11 mouse cellular contexts compared by ENCODE assay signal in genomic region chr7:110318971-110319519, GRCm38 (mm10).
A peak's percentile ranks its signal among the peaks of the same experiment; 100 is the strongest.
DNase-seq lines count a peak whose midpoint lies in the region; ATAC-seq lines count a peak whose summit lies in the region.
"Had no signal": no experiment of that assay in that cellular context is flagged by ENCODE, and none has a peak within 500 bp of the region (broad histone marks: within the 10 kb centered on the region; RNA-seq: fewer than 3 reads in every experiment).

No protein-coding gene starts in this region.

- DNase-seq in adrenal gland, postnatal 14 days = peak; percentile 35
- no peak for DNase-seq in adrenal gland, adult 18-20 months (ENCODE audit: low spot score in 2 of 2)
- no peak for DNase-seq in limb, embryonic 10.5 days (ENCODE audit: low spot score)
- DNase-seq in gastrocnemius, postnatal 25 days = peak; percentile 46
- DNase-seq in left cerebral cortex, adult 8-10 months (ENCODE audit: low spot score in 2 of 2) = no peak
- no peak for DNase-seq in right cerebral cortex, postnatal 25 days

- no peak overlapping the region for H3K9ac ChIP-seq in limb, embryonic 13.5 days
- H3K9ac ChIP-seq: liver, embryonic 14.5 days had no signal

- no peaks in the 10 kb centered on the region for H3K27me3 ChIP-seq in limb, embryonic 13.5 days
- no peaks in the 10 kb centered on the region for H3K27me3 ChIP-seq in limb, embryonic 10.5 days (ENCODE audit: low read depth, poor library complexity, severe bottlenecking)

- peaks cover 72% of the 10 kb centered on the region for H3K36me3 ChIP-seq in limb, embryonic 13.5 days
- H3K36me3 ChIP-seq in limb, embryonic 10.5 days = peaks cover 45% of the 10 kb centered on the region

- no peak overlapping the region for H3K4me3 ChIP-seq in limb, embryonic 13.5 days
- H3K4me3 ChIP-seq in limb, embryonic 10.5 days = no peak overlapping the region
- H3K4me3 ChIP-seq: layer of hippocampus, adult 2 months had no signal

- WGBS in limb, embryonic 13.5 days = 71% methylated on average over 6 of the region's 6 CpGs
- 85% methylated on average over 6 of the region's 6 CpGs for WGBS in limb, embryonic 10.5 days

- no peaks in the 10 kb centered on the region for H3K9me3 ChIP-seq in limb, embryonic 13.5 days
- no peaks in the 10 kb centered on the region for H3K9me3 ChIP-seq in limb, embryonic 10.5 days (replicated peaks)

- H3K4me2 ChIP-seq in limb, embryonic 13.5 days (replicated peaks) = no peak overlapping the region

- ATAC-seq in limb, embryonic 13.5 days (ENCODE audit: low FRiP score, low read depth) = 0 out of 2 replicates have a peak, but pooled peaks have one; percentile 28
- ATAC-seq in megakaryocyte, adult 5-6 weeks (ENCODE audit: poor library complexity, severe bottlenecking) = 0 out of 2 replicates have a peak, but pooled peaks have one; percentile 47
- ATAC-seq: inflammation-experienced regulatory T-cells, adult 6 months had no signal

- H3K27ac ChIP-seq in limb, embryonic 13.5 days = no peak overlapping the region
- H3K27ac ChIP-seq in limb, embryonic 10.5 days = no peak overlapping the region
- H3K27ac ChIP-seq: layer of hippocampus, adult 2 months; liver, embryonic 14.5 days had no signal

- H3K4me1 ChIP-seq in limb, embryonic 13.5 days = no peaks in the 10 kb centered on the region
- H3K4me1 ChIP-seq in limb, embryonic 10.5 days = no peaks in the 10 kb centered on the region

Comparison
In these comparisons a context has a peak if more than half of its experiments do, and no peak if none do; other contexts are left out.
1. DNase-seq: peak in adrenal gland, postnatal 14 days (single experiment) and gastrocnemius, postnatal 25 days (single experiment); none in adrenal gland, adult 18-20 months (0 of 2), limb, embryonic 10.5 days (single experiment), left cerebral cortex, adult 8-10 months (0 of 2) and right cerebral cortex, postnatal 25 days (single experiment).